Mouse (Mus musculus): ENCODE measurements around the gene Wfdc5. TPM values are rescaled to one million over a fixed set of nuclear protein-coding genes. Genes with fewer than 3 reads are reported as not detected.

Gene Wfdc5
- polyA plus RNA-seq, 1 experiment from 2014 or later, result not detected

DNA sequence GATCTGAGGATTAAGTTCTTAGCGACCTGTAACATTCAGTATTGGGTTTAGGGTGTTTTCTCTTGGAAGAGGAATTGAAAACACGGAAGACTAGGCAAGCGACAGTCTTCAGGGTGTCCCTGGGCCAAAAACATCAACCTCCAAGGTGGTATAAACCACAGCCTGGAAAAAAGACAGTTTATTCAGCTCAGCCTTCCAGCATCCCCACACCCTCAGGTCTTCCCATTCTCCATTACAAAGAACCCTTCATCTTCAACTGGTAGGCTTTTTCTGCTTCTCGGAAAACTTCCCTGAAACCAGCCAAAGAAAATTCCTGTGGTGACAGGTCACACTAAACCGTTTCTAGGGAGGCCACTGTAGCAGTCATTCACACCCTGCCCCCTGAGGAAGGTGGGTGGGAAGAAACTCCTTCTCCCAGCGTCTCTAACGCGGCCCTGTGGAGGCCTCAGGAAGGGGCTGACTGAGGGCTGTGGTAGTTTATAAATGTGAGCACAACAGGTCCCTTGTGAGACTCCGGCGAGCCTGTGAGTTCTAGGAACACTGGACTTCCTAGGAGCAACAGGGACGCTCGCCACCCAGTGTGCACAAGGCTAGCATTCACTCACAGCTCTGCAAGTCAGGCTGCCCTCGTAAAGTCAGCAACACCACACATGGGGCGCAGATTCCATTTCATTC is 32.3 kb downstream of the Wfdc5 start:
- H3K9ac ChIP-seq, result no peak overlapping the region
- peak overlapping the region; percentile 56 for H3K27ac ChIP-seq (ENCODE audit: poor library complexity, severe bottlenecking)
- no peaks in the 10 kb centered on the region for H3K9me3 ChIP-seq (replicated peaks)
- ATAC-seq (ENCODE audit: insufficient number of reproducible peaks, low FRiP score), result peak; percentile 61; the same call in 1 of the 2 replicates
- peaks cover 22% of the 10 kb centered on the region for H3K4me1 ChIP-seq (replicated peaks)
- 45% methylated on average over 14 of the region's 14 CpGs for WGBS
- H3K27me3 ChIP-seq (replicated peaks), result no peaks in the 10 kb centered on the region
- no peak overlapping the region for H3K4me2 ChIP-seq
- H3K4me3 ChIP-seq, result no peak overlapping the region
- peaks cover 30% of the 10 kb centered on the region for H3K36me3 ChIP-seq

DNA sequence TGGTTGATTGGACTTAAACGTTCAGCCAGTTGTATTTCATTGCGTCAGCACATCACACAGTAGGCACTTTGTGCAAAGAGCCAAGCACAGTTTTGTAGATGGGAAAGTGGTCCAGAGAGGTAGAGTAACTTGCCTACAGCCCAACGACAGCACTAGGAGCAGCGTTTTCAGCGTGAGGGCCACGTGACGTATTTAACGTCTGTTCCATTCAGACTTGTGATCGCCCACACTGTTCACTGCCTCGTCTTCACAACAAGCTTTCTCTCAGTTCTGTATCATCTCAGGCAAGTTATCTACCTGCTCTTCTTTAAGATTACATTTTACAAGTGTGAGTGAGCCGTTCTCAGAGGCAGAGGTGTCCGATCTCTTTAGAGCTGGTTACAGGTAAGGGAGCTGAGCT is 36.0 kb downstream of the Wfdc5 start:
- no peaks in the 10 kb centered on the region for H3K9me3 ChIP-seq (replicated peaks)
- H3K4me3 ChIP-seq, result no peak overlapping the region
- 94% methylated on average over 12 of the region's 12 CpGs for WGBS
- H3K27me3 ChIP-seq (replicated peaks), result no peaks in the 10 kb centered on the region
- peaks cover 53% of the 10 kb centered on the region for H3K4me1 ChIP-seq (replicated peaks)
- ATAC-seq (ENCODE audit: insufficient number of reproducible peaks, low FRiP score), result no peak
- no peak overlapping the region for H3K27ac ChIP-seq (ENCODE audit: poor library complexity, severe bottlenecking)
- H3K4me2 ChIP-seq, result no peak overlapping the region
- peaks cover 2% of the 10 kb centered on the region; the same call in 1 of the 2 replicates for H3K36me3 ChIP-seq
- H3K9ac ChIP-seq, result no peak overlapping the region

DNA sequence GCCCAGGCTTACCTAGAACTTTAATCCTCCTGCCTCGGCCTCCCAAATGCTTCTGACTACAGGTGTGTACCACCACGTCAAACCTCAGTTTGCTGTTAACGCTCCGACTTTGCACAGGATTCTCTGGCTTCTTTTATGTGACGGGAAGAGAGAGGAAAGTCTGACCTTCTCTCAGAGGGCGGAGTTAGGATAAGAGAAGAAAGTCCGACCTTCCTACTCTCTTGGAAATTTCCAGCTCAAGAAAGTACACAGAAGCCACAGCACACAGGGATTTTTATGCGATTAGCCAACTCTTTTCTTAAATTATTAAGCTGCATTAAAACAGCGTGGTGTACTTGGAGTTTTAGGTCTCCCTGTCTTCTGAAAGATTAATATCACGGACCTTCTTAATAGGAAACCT is 38.0 kb downstream of the Wfdc5 start:
- WGBS, result 66% methylated on average over 10 of the region's 10 CpGs
- H3K9ac ChIP-seq, result no peak overlapping the region
- peaks cover 52% of the 10 kb centered on the region for H3K4me1 ChIP-seq (replicated peaks)
- H3K4me3 ChIP-seq, result no peak overlapping the region
- H3K36me3 ChIP-seq, result no peaks in the 10 kb centered on the region; the same call in 1 of the 2 replicates
- no peak overlapping the region for H3K27ac ChIP-seq (ENCODE audit: poor library complexity, severe bottlenecking)
- H3K27me3 ChIP-seq (replicated peaks), result no peaks in the 10 kb centered on the region
- ATAC-seq (ENCODE audit: insufficient number of reproducible peaks, low FRiP score), result no peak
- no peaks in the 10 kb centered on the region for H3K9me3 ChIP-seq (replicated peaks)
- H3K4me2 ChIP-seq, result no peak overlapping the region

DNA sequence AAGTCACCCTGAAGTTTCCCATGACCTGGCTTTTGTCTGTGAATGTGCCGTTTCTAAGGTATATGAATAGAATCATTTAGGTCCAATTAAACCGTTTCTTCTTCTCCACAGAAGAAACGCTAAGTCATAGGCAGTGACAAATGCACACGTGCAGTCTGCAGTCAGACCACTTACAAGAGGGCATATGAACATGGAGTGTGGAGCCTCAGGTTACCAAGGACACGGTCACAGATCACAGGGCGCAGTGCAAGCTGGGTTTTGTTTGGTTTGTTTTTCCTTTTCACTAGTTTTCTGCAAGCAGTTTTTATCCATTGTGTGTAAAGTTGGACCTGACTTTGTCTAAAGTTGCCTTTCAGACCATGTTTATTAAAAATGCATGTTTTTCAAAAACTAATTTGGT is 38.5 kb downstream of the Wfdc5 start:
- H3K36me3 ChIP-seq, result no peaks in the 10 kb centered on the region; the same call in 1 of the 2 replicates
- H3K27me3 ChIP-seq (replicated peaks), result no peaks in the 10 kb centered on the region
- ATAC-seq (ENCODE audit: insufficient number of reproducible peaks, low FRiP score), result no peak
- 85% methylated on average over 6 of the region's 6 CpGs for WGBS
- H3K9ac ChIP-seq, result no peak overlapping the region
- peaks cover 47% of the 10 kb centered on the region for H3K4me1 ChIP-seq (replicated peaks)
- no peak overlapping the region for H3K4me2 ChIP-seq
- H3K4me3 ChIP-seq, result no peak overlapping the region
- no peaks in the 10 kb centered on the region for H3K9me3 ChIP-seq (replicated peaks)
- H3K27ac ChIP-seq (ENCODE audit: poor library complexity, severe bottlenecking), result no peak overlapping the region

DNA sequence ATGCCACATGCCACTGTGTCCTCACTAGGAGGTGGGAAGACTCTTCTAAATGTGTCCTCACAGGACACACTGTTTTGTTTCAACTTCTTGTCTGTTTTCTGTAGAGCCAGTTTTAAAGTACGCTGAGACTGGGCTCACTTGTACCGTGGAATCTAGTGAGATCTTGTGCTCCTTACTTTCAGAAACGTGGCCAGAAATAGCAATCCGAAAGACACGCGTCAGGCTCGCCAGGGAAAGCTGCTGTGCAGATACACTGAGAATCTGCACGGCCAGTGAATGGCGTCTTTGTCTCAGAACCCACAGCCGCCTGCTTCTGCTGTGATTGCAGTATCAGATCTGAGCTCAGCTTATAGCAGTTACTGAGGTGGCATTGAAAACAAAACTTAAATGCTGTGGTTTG is 40.5 kb downstream of the Wfdc5 start:
- no peak for ATAC-seq (ENCODE audit: insufficient number of reproducible peaks, low FRiP score)
- Histone ChIP-seq H3K9me3 (replicated peaks) (no peaks in the 10 kb centered on the region), H3K9ac (peak overlapping the region; percentile 33; the same call in 1 of the 2 replicates), H3K27ac (ENCODE audit: poor library complexity, severe bottlenecking) (peak overlapping the region; percentile 89), H3K4me1 (replicated peaks) (peaks cover 59% of the 10 kb centered on the region), H3K36me3 (no peaks in the 10 kb centered on the region; the same call in 1 of the 2 replicates), H3K4me2 (peak overlapping the region; percentile 51), H3K4me3 (no peak overlapping the region), H3K27me3 (replicated peaks) (no peaks in the 10 kb centered on the region)
- 19% methylated on average over 10 of the region's 10 CpGs for WGBS

DNA sequence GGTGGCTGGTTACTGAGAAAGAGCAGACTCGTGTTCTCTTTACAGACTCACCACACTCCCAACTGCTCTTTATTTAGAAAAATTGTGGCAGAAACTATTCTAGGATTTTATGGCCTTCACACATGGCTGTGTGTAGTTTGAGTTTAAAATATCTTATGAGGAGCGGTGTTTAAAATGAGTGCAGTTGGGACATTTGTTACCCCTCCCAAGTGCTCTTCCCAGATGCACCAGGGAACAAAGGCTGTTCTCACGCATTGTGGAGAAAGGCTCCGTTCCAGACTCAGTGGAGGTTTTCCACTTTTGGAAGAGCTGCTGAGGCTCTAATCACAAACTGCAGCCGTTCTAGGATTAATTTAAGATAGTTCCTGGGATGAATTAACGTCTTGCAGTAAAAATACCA is 44.8 kb downstream of the Wfdc5 start:
- Histone ChIP-seq H3K4me3 (no peak overlapping the region), H3K4me1 (replicated peaks) (peaks cover 59% of the 10 kb centered on the region), H3K27ac (ENCODE audit: poor library complexity, severe bottlenecking) (no peak overlapping the region), H3K27me3 (replicated peaks) (no peaks in the 10 kb centered on the region), H3K9ac (0 out of 2 replicates have a peak overlapping the region, but pooled peaks have one; percentile 33), H3K4me2 (no peak overlapping the region), H3K9me3 (replicated peaks) (no peaks in the 10 kb centered on the region), H3K36me3 (peaks cover 8% of the 10 kb centered on the region)
- ATAC-seq (ENCODE audit: insufficient number of reproducible peaks, low FRiP score), result no peak
- WGBS, result 49% methylated on average over 6 of the region's 6 CpGs

DNA sequence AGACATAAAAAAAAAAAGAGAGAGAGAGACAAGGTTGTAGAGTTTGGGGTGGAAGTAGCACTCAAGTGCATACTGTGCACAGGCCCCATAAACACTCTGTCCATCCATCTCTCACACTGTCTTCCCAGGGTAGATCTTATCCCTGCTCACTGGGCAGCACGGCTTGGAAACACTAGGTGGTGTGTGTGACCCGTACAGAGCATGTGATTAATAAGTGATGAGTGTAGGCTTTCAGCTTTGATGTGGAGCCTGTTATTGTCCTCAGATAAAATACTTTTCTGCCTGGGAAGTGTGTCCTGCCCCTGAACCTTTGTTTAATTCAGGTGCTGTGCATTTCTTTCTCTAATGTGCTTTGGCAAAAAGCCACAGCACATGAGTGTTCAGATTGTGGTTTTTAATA is 46.1 kb downstream of the Wfdc5 start:
- Histone ChIP-seq H3K4me3 (no peak overlapping the region), H3K27ac (ENCODE audit: poor library complexity, severe bottlenecking) (peak overlapping the region; percentile 18; the same call in 1 of the 2 replicates), H3K36me3 (peaks cover 8% of the 10 kb centered on the region), H3K27me3 (replicated peaks) (no peaks in the 10 kb centered on the region), H3K9me3 (replicated peaks) (no peaks in the 10 kb centered on the region), H3K4me1 (replicated peaks) (peaks cover 46% of the 10 kb centered on the region), H3K9ac (no peak overlapping the region), H3K4me2 (no peak overlapping the region)
- WGBS, result 26% methylated on average over 2 of the region's 2 CpGs
- ATAC-seq (ENCODE audit: insufficient number of reproducible peaks, low FRiP score), result no peak

DNA sequence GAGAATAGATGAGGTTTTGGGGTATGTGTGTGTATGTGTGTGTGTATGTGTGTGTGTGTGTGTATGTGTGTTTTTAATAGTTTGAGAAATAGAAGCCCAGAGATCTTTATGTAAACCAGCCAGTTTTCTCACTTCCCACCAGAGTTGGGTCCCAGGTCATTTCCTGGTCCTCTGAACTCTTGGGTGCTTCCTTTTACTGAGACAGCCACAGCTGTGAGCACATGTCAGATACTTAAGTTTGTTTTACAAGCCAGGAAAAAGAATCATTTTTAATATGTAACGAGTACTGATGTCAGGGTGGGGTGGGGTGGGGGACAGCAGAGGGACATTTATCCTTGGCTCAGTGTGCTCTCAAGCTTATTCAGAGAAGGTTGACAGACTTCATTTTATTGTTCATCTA is 47.2 kb downstream of the Wfdc5 start:
- no peak overlapping the region for H3K4me2 ChIP-seq
- H3K9me3 ChIP-seq (replicated peaks), result no peaks in the 10 kb centered on the region
- H3K27me3 ChIP-seq (replicated peaks), result no peaks in the 10 kb centered on the region
- no peak for ATAC-seq (ENCODE audit: insufficient number of reproducible peaks, low FRiP score)
- WGBS, result 80% methylated on average over 1 of the region's 1 CpGs
- no peak overlapping the region for H3K27ac ChIP-seq (ENCODE audit: poor library complexity, severe bottlenecking)
- H3K4me3 ChIP-seq, result no peak overlapping the region
- H3K36me3 ChIP-seq, result peaks cover 8% of the 10 kb centered on the region
- peaks cover 40% of the 10 kb centered on the region for H3K4me1 ChIP-seq (replicated peaks)
- H3K9ac ChIP-seq, result no peak overlapping the region

DNA sequence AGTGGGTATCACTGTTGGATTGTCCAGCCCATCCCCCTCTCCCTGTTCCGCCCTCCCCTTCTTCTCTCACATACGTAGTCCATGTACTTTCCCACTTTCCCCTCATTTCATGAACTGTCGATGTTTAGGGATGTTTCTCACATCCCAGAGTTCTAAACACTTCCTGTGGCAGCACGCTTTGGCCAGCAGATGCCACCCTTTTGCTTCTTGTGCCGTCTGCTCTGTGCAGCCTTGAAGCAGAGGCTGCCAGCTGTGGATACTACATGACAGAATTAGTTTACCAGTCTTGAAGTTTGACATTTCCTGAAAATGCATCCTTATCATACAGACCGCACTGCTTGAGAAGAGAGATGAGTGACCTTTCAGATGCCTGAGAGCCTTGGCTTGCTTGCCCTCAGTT is 48.0 kb downstream of the Wfdc5 start:
- WGBS, result 54% methylated on average over 6 of the region's 6 CpGs
- Histone ChIP-seq H3K4me2 (no peak overlapping the region), H3K36me3 (peaks cover 8% of the 10 kb centered on the region)

DNA sequence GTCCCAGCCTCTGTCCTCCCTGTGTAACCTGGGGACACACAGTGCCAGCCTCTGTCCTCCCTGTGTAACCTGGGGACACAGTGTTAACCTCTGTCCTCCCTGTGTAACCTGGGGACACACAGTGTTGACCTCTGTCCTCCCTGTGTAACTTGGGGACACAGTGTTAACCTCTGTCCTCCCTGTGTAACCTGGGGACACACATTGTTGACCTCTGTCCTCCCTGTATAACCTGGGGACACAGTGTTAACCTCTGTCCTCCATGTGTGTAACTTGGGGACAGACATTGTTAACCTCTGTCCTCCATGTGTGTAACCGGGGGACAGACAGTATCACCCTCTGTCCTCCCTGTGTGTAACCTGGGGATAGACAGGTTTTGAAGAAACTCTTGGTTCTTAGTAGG is 51.0 kb downstream of the Wfdc5 start:
- Histone ChIP-seq H3K9me3 (replicated peaks) (no peaks in the 10 kb centered on the region), H3K4me3 (no peak overlapping the region), H3K27ac (ENCODE audit: poor library complexity, severe bottlenecking) (no peak overlapping the region), H3K27me3 (replicated peaks) (no peaks in the 10 kb centered on the region), H3K36me3 (peaks cover 12% of the 10 kb centered on the region), H3K4me1 (replicated peaks) (peaks cover 14% of the 10 kb centered on the region), H3K9ac (0 out of 2 replicates have a peak overlapping the region, but pooled peaks have one; percentile 6), H3K4me2 (no peak overlapping the region)
- WGBS, result 87% methylated on average over 1 of the region's 1 CpGs
- no peak for ATAC-seq (ENCODE audit: insufficient number of reproducible peaks, low FRiP score)

More for the DNA sequence above, 48.0 kb downstream of the Wfdc5 start:
- H3K27ac ChIP-seq (ENCODE audit: poor library complexity, severe bottlenecking), result no peak overlapping the region
- no peak overlapping the region for H3K4me3 ChIP-seq
- peaks cover 33% of the 10 kb centered on the region for H3K4me1 ChIP-seq (replicated peaks)
- H3K27me3 ChIP-seq (replicated peaks), result no peaks in the 10 kb centered on the region
- no peak overlapping the region for H3K9ac ChIP-seq
- 0 out of 2 replicates have a peak, but pooled peaks have one; percentile 4 for ATAC-seq (ENCODE audit: insufficient number of reproducible peaks, low FRiP score)
- no peaks in the 10 kb centered on the region for H3K9me3 ChIP-seq (replicated peaks)

DNA sequence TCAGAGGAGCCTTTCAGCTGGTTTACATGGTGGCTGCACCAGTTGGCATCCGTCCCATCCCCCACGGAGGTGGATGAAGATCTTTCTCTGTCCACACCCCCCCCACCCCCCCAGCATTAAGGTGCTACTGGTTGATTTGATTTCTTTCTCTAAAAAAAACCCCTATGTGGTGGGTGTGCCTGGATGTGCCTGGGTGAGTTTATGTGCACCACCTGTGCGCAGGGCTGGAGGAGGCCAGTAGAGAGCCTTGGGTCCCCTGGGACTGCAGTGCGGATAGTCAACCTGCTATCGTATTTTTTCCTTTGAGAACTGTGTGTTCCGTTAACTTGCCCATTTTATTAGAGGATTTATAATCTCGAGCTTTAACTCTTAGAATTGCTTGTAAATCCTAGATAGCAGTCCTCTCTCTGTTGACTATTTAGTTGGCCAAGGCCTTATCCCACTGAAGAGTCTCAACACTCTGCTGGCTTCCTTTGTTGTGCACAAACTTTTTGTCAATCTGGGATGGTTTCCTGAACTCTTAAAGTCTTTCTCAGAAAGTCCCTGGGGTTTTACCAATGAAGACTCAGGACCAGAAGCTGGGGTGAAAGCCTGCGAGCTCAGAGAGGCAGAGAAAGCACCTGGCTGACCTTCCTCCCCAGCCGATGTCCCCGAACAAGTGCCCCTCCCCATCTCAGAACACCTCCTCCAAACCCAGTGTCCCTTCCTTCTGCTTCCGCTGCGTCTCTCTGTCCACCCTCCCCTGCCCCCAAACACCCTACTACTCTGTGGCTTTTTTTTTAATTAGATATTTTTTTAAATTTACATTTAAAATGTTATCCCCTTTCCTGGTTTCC is 53.7 kb downstream of the Wfdc5 start:
- H3K9ac ChIP-seq, result no peak overlapping the region
- H3K4me3 ChIP-seq, result no peak overlapping the region
- no peak overlapping the region for H3K27ac ChIP-seq (ENCODE audit: poor library complexity, severe bottlenecking)
- H3K27me3 ChIP-seq (replicated peaks), result no peaks in the 10 kb centered on the region
- 90% methylated on average over 12 of the region's 12 CpGs for WGBS
- H3K36me3 ChIP-seq, result peaks cover 15% of the 10 kb centered on the region; the same call in 1 of the 2 replicates
- no peaks in the 10 kb centered on the region for H3K9me3 ChIP-seq (replicated peaks)
- ATAC-seq (ENCODE audit: insufficient number of reproducible peaks, low FRiP score), result no peak
- H3K4me2 ChIP-seq, result no peak overlapping the region
- H3K4me1 ChIP-seq (replicated peaks), result no peaks in the 10 kb centered on the region

Data from heart, embryonic 12.5 days (tissue).